Mouse (Mus musculus) R1 (cell line): ENCODE measurements around the gene Fbxo42.
A peak's percentile ranks its signal among the peaks of the same experiment; 100 is the strongest.

Source experiments
- DNase-seq: peaks from one replicate; pipeline ENCODE4 v3.0.0-alpha.2; 2018; ENCODE audit warnings: low read depth, low spot score

Gene Fbxo42

DNA sequence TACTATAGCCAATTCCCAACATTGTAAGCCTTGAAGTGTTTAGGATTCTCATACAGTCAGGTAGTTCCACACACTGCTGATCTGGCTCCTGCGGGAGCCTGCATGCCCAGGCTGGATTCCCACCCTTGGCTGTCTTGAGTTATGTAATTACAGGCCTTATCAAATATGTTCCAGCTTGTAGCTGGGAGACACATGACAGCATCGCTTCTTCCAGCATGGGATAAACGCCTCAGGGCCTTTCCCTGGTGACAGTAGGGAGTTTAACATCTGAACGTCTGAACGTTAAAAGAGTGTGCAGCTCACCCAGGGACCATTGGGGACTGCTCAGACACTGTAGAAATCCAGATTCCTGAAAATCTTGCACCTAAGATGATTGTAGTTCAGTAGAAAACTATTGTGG, 28.1 kb downstream of the Fbxo42 start:
- no peak for DNase-seq

DNA sequence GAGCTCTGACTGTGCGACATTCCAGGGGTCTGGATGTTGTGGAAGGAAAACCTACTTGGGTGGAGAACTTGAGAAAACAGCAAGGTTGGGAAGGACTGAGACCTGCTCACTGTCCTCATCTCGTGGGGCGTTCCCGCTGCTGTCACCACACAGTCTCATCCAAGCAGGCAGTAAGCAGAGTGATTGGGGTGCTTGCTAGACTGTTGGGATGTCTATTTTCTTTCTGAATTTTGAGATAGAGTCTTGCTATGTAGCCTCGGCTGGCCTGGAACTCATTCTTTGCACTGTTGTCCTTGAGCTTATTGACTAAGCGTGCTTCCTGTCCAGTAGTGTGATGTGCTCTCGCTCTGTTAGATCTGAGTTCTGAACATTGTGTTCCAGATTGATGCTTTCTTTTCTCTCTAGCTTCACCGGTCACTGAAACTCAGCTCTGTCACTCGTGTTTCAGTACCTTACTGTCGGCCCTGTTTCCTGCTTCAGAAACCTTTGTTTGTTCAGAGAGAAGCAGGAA, 28.7 kb downstream of the Fbxo42 start:
- DNase-seq, result no peak

GRCm38 (mm10) chr4:141178500-141178899, 30.8 kb downstream of the Fbxo42 start:
- no peak for DNase-seq

GRCm38 (mm10) chr4:141180831-141181230, 33.1 kb downstream of the Fbxo42 start:
- no peak for DNase-seq

DNA sequence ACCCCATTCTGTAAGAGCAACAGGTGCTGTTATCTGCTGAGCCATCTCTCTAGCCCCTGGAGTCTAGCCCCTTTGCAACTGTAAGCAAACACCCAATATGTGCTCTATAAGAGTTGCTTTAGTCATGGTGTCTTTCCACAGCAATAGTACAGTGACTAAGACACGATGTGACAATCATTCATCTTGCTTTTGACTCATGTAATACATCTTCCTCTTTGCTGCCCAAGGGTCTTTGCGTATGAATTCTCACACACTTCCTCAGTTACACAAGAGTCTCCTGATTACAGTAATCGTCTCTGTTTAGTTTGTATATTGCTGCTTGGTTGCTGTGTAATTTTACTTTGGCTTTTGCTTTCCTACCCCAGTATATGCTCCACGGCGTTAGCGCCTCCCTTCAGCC, 34.3 kb downstream of the Fbxo42 start:
- no peak for DNase-seq

GRCm38 (mm10) chr4:141183932-141184331, 36.2 kb downstream of the Fbxo42 start:
- no peak for DNase-seq

DNA sequence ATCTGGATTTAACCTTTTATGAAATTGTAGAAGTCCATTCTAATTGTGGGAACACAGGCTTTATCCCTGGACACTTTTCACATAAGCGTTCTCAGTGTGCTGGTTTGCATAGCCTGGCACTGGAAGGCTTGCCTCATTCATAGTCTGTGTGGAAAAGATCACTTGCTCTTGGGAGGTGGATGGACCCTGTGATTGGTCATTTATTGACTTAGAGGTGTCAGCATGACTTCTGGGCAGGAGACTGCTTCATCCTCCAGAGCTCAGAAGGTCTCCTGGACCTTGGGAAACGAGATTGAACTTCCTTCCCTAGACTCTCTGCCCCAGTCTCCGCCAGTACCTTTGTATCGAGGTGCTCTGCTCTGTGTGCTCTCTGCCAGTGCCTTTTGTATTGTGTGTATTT, 36.7 kb downstream of the Fbxo42 start:
- no peak for DNase-seq

DNA sequence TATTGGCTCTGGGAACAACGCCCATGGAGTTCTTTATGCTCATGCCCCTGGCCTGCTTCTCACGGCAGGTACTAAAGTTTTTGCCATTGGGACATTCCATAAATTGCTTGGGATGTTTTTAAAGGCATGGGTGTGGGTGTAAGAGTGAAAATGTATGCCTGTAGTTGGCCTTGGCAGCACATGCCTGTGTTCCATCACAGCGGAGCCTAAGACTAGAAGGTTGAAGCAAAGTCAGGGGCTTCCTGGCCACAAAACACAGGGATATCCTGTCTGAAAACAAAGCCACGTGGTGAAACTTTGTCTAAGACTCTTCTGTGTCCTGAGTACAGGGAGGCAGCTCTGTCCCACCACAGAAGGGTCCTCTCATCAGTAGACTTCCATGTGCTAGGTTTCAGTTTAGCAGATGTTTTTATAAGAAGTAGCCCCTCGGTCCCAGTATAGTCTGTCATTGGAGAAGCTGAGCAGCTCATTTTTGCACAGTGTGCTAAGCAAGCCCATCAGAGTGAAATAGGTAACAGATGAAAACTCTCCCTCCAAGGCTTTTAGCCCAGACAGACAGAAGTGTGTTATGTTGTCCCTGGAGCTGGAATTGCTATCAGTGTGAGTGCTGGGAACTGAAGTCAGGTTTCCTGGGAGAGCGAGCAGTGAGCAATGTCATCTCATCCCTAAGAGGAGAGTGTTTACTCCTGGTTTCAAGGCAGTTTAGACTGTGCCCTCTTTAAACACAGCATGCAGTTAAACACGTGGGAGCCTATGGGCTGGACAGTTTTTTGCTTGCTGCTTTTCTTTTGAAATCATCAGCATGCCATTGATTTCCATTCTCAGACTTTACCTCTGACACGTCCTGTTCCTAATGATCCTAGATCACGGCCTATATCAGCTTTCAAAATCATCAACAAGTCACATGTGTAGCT, 39.5 kb downstream of the Fbxo42 start:
- DNase-seq, result no peak

DNA sequence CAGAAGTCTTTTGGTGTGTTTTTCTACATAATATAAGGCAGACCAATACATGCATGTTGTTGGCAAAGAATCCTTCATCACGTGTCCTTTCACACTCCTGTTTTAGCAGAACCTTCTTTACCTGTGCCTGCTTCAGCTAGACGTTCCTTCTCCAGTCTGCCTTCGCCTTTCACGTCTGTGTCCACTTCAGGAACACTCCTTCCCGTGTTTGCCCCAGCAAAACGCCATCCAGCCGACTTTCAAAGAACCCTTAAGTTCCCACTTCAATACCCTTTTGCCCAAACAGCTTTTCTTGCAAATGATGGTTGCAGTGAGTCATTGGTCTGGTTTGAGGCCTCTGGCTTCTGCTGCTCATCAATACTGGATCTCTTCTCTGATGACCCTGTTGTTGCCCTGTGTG, 43.6 kb downstream of the Fbxo42 start:
- DNase-seq, result no peak

GRCm38 (mm10) chr4:141194553-141194952, 46.8 kb downstream of the Fbxo42 start:
- no peak for DNase-seq

GRCm38 (mm10) chr4:141196981-141197685, 49.4 kb downstream of the Fbxo42 start:
- DNase-seq, result peak; percentile 55

DNA sequence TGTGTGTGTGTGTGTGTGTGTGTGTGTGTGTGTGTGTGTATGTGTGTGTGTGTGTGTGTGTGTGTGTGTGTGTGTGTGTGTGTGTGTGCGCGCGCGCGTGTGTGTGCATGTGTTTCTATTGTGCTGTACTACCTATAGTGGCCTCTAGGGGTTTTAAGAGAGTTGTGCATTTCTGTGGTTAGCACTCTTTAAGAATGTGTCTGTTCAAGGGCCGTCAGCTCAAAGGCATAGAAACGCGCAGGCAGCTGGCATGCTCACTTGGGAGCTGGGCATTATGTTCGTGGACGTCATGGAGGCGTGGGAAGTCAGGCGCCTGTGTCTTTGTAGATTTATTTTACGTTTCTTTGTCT, 49.9 kb downstream of the Fbxo42 start:
- DNase-seq, result peak; percentile 73

DNA sequence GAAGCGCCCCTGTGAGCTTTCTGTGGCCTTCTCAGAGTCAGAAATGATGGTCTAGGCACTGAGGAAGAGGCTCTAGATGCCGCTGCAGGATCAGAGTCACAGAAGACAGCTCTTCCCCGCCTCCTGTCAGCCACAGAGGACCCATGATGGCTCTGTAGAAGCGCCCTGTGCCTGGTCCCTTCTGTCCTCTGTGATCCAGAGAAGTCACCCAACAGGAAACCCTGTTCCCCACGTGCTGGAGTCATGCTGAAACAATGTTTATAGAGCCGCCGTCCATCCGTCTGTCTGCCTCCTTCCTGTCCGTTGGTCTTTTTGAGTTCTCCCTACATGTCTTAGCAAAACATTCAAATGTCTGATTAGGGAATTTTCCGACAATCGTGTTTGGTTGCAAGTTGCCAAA, 53.2 kb downstream of the Fbxo42 start:
- DNase-seq, result no peak

- no peak for DNase-seq
These were observed 54.5 kb downstream of the Fbxo42 start for GRCm38 (mm10) chr4:141202192-141202591.

DNA sequence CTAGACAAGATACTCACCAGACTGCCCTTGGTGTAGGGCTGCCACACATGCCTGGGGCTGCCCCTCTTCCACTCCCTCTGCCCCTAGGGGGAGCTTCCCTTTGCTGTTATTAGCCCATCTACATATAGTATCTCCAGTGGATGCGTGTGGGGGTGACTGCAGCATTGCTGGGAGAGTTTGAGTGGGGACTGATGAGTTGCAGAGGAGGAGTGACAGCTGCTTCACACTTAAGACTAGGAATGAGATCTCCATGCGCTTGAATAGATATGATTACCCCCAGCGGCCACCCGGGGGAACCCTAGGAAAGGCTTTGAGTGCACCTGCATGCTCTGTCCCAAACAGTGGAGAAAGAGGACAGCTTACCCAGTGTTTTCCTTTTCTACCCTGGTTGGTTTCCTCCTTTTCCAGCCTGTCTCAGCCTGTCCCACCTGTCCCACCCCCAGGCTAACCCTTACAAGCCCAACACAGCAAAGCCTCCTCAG, 56.9 kb downstream of the Fbxo42 start:
- peak; percentile 77 for DNase-seq

- DNase-seq, result no peak
These were observed 59.4 kb downstream of the Fbxo42 start for GRCm38 (mm10) chr4:141207081-141207480.

- DNase-seq, result no peak
These were observed 63.0 kb downstream of the Fbxo42 start for GRCm38 (mm10) chr4:141210524-141211219.

- DNase-seq, result no peak
These were observed 63.9 kb downstream of the Fbxo42 start for GRCm38 (mm10) chr4:141211646-141212045.

DNA sequence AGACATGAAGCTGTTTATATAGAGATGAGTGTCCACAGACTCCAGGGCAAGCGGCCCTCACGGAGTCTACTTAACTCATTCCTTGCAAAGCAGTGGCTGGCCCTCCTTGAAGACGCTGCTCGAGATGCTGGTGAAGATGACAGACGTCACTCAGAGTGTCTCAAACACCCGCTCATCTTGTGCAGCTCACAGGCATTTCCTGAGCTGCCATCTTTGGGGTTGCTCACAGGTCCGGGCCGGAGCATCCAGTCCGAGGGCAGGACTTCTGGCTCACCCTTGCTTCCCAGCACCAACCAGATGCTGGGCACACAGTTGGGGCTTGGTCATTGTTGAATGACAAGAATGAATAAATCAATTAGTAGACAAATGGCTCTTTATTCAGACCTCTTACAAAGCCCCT, 65.2 kb downstream of the Fbxo42 start:
- no peak for DNase-seq

DNA sequence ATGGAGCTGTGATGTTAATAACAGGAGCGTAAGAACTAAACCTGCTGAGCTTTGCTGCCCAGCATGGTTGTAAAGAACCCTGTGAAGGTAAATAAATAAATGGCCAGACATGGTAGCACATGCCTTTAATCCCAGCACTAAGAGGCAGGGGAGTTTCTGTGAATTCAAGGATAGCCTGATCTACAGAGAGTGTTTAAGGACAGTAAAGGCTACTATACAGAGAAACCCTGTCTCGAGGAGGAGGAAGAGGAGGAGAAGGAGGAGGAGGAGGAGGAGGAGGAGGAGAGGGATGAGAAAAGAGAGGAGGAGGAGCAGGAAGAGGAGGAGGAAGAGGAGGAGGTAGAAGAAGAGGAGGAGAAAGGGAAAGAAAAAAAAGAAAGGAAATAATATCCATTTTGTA, 65.6 kb downstream of the Fbxo42 start:
- DNase-seq, result no peak

DNA sequence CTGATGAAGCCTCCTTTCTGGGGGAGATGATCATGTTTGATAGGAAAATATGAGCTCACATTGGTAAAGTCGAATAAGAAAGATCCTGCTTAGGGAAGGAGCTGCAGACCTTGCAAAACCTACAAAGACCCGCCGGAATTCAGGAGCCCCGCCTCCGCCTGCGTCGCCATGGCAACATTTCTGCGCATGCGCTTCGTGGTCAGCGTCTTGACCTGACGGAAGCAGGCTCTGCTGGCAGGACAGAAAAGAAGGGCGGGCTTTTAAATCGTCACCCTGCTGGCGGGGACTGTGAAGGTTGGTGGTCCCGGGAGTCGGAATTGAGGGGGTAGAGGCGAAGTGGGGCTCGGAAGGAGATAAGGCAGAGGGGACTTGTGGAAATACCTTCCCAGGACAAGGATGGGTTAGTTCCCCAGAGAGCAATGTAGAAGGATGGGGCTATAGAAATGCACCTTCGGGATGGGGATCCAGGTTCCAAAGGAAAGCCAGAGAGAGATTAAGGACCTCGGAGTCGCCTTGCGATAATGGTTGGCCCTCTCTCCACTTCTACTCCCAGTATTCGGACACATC, 66.1 kb downstream of the Fbxo42 start, which contains the start of gene Rsg1:
TSS of gene Rsg1 (plus strand) at position 187 of the 567 bp plus-strand sequence.
- DNase-seq, result peak; percentile 93
